Mouse (Mus musculus): ENCODE measurements around the gene Fntb.

Gene Fntb

DNA sequence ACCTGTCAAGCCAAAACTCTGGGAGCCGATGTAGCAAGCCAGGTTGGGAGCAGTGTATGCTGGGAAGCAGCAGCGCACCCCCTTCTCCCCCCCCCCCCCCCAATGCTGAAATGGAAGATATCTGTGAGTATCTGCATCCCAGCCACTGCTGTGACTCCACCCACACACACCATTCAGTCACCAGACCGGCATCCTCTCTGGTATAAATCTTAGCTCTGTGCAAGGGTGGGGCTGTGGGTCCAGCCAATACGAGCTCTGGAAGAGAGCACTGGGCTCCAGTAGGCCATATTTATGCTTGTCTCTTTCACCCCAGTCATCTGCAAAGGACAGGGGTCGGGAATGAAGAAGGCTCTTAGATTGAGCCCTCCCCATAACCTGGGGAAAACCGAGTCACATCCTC, 155.0 kb downstream of the Fntb start:
- DNase-seq (ENCODE audit: low spot score in 2 of 2), result no peak

DNA sequence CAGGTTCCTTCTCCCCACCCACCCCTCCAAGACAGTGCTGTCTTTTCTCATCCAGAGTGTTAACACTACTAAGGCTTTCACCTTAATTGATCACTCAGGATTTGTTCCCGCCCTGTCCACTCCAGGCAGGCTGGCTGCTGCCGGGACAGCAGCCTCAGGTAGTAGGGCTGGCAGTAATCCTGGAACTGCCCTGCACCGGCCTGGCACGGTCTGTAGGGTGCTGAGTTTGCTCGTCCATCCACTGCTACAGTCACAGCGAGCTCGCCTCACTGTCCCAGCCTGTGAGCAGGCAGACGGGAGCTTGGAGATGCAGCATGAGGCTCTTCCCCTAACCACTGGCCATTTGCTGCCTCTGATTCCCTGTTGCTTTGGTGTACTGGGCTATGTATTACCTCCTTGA, 155.6 kb downstream of the Fntb start:
- no peak for DNase-seq (ENCODE audit: low spot score in 2 of 2)

DNA sequence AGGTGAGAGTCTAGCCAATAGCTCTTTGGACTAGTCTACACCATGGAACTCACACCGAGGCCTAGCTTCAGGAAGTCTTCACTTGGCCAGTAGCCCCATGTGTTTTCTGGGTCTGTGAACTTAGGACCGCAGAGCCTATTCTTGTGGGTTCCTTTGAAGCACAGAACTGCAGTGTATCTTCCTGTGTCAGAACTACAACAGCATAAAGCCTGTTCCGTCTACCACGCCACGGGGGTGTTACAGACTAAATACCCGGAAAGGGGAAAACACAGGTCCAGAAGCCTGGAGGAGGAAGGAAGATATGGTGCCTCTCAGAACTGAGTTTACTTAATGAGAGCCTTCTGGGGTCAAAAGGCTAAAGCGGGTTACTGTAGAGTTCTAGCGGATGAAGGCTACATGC, 157.7 kb downstream of the Fntb start:
- DNase-seq (ENCODE audit: low spot score in 2 of 2), result no peak

DNA sequence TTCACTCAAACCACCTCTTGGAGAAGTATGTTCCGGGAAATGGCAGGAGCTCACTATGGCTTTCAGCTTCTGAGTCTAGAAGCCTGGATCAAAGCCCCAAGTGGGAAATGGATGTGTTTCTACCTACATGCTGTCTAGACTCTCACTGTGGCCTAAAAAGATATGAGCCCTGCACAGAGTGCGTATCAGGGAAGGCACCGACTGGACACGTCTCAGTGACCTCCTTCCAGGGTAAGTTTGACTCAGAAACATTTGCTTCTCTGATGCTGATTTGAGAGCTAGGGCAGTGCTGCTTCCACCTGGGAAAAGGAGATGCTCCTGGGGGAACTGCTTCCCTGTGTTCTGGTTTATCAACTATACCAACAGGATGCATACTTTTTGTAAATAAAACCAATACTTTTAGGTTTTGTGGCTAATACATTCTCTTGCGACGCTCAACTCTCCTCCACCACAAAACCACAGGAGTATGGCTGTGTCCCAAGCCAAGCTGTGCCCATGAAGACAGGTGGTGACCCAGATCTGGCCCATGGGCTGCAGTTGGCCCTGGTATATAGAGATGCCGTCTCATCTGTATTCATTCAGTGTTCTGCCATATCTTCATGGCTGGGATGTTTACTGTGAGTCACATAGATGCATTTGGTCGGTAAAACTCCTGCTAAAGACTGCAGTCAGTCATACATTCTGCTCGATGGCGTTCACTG, 159.7 kb downstream of the Fntb start:
- DNase-seq (ENCODE audit: low spot score in 2 of 2), result no peak

DNA sequence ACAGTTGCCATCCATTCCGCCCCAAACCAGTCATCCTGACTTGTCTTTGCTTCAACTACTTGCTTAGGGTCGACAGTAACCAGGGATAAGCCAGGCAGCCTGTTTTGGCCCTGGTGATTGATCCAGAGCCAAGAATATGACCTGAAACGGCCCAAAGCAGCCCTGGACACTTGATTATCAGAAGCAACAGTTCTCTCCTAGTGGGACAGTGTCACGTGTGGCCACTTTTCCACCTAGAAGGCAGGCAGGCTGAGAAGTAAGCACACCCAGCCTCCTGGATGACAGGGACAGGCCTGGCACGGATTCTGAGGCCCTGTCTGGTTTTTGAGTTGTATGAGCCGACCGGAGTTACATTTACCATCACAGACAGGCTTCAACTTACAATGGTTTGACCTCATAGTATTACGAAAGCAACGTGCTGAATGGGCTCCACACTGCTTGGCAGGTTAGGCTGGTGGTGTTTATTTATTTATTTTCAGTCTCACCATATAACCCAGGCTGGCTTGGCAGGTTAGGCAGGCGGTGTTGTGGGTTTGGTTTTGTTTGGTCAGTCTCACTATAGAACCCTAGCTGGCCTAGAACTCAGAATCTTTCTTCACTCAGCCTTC, 161.1 kb downstream of the Fntb start:
- no peak for DNase-seq (ENCODE audit: low spot score in 2 of 2)

DNA sequence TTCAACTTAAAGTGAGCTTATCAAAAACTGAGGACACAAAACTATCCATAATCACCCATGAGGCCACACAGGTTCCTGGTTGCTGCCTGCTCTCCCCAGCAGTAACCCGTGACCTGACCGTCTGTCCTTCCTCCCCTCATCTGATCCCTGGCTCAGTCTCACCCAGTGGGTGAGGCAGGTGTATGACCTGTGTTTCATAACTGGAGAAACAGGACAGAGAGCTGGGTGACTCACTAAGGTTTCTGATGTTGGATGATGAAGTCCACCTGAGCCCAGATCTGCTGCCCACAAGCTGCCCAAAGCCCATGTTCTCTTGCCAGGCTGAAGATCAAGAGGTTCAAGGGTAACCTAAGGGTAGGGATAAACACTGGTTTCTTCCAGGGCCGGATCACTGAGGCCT, 161.6 kb downstream of the Fntb start:
- DNase-seq (ENCODE audit: low spot score in 2 of 2), result no peak

DNA sequence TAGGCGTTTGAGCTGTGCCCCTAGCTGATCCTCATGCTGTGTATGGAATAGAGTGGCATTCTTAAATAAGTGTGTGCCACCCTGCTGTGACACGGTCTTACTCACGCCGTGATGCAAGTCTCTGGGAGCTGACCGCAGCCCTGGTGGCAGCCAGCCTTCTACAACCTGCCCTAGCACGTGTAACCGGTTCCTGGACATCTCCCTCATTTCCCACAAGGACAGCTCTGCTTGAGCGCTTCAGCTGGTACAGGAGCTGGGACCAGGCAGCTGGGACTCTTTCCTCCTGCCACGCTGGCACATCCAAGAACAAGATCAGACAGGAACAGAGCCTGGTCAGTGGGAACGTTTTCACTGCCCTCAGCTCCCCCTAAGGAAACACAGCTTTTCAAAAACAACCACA, 162.2 kb downstream of the Fntb start:
- no peak for DNase-seq (ENCODE audit: low spot score in 2 of 2)

DNA sequence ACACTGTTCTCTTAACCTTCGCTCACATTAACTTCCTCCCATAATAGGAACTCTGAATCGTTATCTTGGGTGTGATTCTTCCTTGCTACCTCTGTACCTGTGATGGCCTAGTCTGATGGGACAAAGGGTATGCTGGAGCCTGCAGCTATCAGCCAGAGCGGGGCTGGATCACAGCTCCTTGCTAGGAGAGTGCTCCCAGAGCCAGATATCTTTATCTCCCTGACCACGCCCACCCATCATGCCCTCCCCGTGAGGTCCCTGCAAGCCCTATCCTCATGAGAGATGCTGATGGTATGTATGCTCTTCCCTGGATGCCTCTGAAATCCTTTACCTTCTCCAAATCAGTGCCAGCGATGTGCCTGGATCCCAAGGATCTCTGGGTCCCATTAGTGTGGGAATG, 164.8 kb downstream of the Fntb start:
- DNase-seq (ENCODE audit: low spot score in 2 of 2), result no peak

DNA sequence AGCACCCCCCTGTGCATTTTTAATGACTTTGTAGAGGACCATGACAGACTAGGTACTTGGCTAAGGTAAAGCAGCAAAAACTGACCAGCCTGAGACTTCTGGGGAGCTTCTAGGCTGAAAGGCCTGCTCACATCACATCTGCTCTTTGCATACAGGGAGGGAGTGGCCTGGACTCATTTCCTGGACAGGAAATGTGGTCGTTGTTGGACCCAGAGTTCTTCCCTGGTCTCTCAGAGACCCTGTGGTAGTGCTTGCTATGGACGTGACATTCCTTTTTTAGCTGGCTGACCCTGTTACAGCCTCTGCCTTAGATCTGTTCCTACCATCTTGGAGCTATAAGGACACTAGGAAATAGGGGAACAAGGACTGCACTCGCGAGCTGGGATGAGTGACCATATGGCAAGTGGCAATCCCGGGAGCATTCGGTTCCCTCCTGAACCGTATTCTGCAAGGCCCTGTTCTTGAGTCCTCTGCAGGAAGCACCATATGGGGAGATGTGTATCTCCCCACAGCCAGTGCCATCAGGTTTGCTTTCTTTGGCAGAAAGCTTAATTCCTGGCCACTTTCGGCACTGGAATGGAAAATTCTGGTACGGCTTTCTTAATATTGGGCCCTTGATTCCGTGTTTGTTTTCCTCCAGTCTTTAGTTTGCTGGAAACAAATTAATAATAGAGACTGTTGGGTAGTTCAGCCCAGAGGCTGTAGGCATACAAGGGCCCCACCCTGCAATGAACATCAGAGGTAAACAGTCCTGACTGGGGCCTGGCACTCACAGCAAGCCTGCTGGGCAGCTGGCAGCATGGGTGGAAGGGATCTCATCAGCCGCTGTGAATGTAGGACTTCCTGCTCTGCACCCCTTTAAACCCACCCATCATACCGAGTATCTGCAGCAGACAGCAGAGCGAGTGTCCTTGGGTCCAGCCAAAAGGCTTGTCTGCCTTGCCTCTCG, 166.6 kb downstream of the Fntb start:
- no peak for DNase-seq (ENCODE audit: low spot score in 2 of 2)

DNA sequence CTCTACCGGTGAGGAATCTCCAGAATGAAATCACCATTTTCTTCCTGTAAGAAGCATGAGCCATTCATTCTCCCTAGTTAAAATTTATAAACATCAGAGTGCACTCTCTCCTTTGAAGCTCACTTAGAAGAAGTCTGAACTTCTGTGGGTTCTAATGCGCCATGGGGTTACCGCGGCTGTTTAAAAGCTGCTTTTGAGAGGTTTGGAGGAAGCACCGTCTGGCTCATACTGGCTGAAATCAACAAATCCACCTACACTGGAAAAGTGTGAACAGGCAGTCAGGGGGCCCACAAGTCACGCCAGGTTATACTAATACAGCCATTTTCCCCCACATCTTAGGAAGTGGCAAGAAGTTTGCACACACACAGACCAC, 167.3 kb downstream of the Fntb start:
- no peak for DNase-seq (ENCODE audit: low spot score in 2 of 2)

DNA sequence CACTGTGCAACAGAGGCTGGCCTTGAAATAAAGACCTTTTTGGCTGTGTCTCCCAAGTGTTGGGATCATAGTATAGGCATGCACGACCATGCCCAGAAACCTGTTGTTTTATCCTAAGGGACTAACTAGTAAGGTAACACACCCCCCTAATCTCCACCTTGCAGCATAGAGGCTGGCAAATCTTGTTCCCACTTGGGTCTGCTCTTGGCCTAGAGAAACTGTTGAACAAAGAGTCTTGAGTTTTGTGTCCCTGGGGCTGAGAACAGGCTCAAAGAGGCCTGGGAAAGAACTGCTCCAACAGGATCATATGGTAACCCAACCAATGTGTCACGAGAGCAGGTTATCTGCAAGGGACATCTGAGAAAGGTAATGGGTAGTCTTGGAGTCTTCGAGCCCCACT, 169.0 kb downstream of the Fntb start:
- DNase-seq (ENCODE audit: low spot score in 2 of 2), result no peak

DNA sequence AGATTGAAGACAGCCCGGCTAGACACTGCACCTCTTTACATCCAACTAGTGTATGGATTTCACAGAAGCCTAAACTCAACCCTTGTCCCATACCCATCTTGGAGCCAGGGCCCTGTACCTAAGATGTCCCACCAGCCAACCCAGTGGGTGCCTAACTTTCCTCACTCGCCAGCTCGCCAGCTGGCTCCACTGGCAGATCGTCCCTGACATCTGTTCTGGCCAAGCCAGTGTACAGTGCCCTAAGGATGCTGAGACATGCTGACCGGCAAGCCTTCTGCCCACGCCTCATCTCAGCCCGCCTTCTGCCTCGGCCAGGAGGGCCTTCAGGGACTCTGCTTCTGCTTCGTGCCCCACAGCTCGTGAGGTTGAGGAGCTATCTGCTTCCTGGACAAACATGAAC, 170.8 kb downstream of the Fntb start:
- no peak for DNase-seq (ENCODE audit: low spot score in 2 of 2)

DNA sequence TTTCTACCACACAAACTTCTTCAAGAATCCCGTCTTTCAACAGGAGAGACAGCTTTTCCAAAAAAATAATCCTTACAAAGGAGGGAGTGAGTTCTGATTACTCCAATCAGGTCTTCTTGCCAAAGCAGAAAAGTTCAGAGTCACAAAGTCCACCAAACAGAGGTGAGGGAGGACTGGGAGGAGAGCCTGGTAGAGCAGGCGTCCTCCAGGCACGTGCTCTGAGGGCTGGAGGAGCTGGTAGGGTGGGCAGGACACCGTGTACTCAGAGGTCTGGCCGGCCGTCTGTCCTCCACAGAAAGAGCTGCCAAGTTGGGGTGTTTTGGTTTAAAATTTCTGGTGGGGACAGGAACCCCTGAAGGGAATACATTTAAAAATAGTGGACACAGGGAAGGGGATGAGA, 172.6 kb downstream of the Fntb start:
- DNase-seq (ENCODE audit: low spot score in 2 of 2), result no peak

DNA sequence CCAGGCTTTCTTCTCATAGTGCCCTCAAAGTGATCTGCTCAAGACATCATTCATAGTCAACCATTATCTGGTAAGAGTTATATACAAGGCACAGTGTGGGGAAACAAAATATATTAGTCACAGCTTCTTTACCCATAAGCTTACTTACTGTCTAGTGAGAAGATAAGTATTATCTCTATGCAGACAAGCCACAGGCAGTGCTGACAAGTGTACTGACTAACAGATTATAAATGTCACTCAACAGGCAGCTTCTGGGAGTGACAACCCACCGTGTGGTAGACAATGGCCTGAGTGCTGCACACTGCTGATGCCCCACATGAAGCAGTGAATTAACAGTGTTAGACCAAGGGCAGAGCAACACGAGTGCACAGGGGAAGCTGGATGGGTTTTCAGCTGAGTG, 176.1 kb downstream of the Fntb start:
- no peak for DNase-seq (ENCODE audit: low spot score in 2 of 2)

DNA sequence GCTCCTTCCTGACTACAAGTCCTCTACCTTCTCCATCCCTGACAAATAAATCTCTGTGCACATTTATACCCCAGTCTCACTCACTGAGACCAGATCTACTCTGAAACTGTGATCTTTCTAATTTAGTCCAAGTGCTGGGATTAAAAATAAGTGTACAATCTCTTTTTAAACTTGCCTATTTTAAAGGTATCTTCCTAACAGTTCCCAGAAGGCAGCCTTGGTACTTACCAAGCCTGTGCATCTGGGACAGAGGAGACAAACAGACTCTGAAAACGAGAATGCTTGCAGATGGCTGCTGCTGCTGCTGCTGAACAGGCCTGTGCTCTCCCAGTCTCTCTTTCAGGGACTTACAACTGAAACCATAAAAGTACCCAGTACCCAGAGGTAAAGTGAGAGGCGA, 177.1 kb downstream of the Fntb start:
- DNase-seq (ENCODE audit: low spot score in 2 of 2), result no peak

DNA sequence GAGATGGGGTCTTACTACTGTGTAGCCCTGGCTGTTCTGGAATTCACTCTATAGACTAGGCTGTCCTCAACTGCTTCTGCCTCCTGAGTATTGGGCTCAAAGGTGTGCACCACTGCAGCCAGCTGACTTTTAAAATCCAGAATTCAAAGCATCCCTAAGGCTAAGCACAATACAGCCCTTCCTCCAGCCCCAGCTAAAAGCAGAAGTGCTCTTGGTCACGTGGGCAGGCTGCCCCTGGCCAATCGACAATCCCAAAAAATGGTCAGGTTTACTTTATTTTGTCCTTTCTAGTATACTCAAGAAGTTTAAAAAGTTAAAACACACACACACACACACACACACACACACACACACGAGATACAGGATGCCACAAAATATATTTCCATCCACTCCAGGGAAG, 177.7 kb downstream of the Fntb start:
- no peak for DNase-seq (ENCODE audit: low spot score in 2 of 2)

DNA sequence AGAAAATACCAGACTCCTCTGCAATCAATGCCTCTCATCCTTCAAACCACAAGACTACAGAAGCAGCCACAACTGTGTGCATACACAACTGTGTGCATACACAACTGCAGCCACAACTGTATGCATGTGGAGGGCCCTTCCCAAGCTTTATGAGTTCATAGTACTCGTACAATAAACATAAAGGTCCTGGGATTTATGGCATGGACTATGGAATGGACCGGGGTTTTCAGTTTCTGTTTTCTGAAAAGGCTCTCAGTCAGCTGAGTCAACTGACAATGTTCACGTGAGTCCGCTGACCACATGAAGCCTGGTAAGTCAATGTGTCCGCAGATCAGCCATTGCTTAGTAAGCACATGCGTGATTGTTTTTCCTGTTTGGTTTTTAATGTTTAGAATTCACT, 178.1 kb downstream of the Fntb start:
- no peak for DNase-seq (ENCODE audit: low spot score in 2 of 2)

DNA sequence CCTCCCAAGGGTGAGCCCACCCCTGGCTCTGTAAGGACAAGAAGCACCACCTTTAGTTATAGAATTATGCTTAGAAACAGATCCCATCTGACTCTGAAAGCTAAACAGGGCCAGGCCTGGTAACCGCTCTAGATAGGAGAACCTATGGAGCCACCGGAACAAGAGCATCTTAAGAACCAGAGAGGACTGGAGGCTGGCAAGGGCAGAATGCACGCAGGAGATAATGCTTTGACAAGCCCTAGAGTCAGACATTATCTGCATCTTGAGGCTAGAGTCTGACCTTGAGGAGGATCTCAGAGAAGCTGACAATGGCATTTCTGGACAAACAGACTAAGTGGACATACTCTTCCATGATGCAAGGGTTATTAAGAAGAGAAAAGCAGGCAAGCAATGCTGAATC, 182.1 kb downstream of the Fntb start:
- DNase-seq (ENCODE audit: low spot score in 2 of 2), result no peak

DNA sequence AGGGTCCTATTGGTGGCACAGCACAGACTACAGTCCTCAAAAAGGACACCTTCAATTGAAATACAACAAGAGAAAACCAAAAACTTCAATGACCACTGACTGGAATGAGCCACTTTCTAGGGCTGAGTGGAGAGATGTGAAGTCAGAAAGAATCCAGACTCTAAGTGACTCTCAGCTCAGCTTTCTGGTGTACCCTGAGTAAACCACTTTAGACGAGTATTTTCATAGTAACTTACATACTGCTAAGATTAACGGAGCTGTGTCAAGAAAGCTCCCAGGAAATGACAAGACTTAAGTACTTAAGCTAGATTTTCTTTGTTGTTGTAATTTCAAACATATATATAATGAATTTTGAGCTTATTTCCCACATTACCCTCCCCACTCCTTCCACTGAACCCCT, 182.8 kb downstream of the Fntb start:
- no peak for DNase-seq (ENCODE audit: low spot score in 2 of 2)

DNA sequence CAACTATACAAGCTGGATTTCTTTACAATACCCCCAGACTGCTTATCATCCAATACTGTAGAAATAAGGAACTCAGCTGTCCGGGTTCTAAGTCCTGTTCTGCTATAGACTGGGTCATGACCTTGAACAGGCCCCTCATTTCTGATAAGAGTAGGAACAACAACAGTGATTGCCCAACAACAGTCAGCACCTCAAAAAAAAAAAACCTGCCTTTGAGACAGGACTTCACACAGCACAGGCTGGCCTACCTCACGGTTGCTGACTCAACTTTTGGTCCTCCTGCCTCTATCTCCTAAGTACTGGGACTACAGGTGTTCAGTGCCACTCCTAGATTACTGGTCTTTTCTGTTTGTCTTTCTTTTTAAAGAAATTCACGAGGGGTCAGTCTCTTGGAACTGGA, 183.4 kb downstream of the Fntb start:
- no peak for DNase-seq (ENCODE audit: low spot score in 2 of 2)

DNA sequence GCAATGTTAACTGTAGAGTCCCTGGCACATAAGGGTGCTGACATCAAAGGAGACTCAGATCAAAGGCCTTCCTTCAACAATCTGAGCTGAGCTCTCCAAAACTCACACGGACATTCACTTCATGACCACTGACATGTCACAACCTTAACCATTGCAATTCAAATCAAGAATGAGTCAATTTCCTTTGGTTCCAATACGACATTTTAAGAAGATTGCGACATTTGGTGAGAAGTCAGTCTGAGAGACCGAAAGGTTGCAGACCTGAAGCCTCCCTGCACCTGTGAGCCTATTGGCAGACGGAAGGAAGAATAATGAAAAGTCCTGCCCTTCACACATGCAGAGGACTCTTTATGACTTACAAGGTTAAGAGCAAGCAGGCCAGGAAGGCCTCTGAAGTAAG, 184.9 kb downstream of the Fntb start:
- no peak for DNase-seq (ENCODE audit: low spot score in 2 of 2)

DNA sequence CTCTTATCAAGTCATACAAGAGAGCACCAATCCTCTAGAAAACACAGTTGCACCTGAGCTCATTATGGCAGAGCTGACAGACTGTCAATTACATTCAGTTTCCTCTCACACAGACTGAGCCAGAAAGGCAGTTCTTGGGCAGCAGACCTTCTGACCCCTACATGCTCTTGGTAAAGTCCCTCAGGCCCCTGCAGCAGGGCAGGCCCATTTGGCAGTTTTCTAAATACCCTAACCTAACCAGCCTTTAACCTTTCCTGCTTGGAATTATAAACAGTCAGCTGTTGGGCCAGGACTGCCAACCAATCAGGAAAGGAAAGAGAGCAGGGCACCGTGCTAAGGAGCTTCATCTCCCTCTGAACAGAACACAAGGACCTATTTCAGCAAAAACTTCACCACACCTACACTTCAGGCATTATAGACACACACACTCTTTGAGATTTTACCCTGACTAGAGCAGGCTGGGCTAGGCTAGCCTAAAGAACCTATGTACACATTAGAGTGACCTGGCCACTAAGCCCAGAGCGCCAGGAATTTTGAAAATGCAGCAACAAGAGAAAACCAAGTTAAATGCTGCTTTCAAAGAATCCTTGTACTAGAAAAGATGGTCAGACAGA, 188.5 kb downstream of the Fntb start:
- DNase-seq (ENCODE audit: low spot score in 2 of 2), result no peak

Measured in urinary bladder, postnatal 4 days (tissue).